Mouse (Mus musculus): ENCODE measurements around the gene Syndig1. TPM values are rescaled to one million over a fixed set of nuclear protein-coding genes. Genes with fewer than 3 reads are reported as not detected.

Gene Syndig1
- polyA plus RNA-seq, 1 experiment, result not detected

DNA sequence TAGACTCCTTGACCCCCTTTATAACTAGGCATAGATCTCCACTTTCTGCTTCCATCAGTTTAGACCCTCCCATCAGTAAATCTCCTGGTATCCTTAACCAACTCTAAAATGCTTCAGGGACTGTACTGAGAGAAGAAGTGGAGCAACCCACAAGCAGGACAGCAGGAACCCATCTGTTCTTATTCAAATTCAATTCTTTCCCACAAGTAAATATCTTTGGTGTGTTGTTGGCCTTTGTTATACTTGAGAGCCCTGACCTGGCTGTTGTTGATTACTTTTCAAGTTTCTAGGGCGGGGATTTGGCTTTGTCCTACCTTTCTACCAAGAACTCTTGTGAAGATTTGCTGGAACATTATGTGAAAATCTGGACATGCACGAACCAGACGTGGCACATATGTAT, 77.7 kb downstream of the Syndig1 start:
- no peaks in the 10 kb centered on the region for H3K27me3 ChIP-seq (replicated peaks)
- no peaks in the 10 kb centered on the region for H3K4me1 ChIP-seq
- TF ChIP-seq GATA1 (IDR thresholded peaks at IDR 0.05; ENCODE audit: borderline replicate concordance, low read length) (no peak), FLI1 (IDR thresholded peaks at IDR 0.05; ENCODE audit: low read length) (no peak)
- peaks cover 19% of the 10 kb centered on the region for H3K9me3 ChIP-seq
- no peak overlapping the region for H3K4me3 ChIP-seq (replicated peaks)
- H3K36me3 ChIP-seq (replicated peaks; ENCODE audit: low read length), result no peaks in the 10 kb centered on the region

DNA sequence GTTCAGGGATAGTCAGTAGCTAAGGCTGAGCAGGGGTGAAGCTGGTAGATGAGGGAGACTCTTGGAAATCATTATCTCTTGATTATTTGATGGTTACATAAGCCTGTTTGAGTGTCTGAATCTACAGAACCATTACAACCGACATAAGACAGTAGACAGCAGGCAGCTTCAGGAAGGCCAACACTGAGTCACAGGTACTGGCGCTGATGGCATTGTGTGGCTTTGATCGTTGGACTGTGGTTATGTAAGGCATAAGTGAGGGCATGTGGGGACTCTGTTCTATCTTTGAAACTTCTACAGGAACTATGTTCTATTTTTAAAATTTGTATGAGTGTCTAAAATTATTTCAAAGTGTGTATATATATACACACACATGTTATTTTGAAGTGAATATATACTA, 88.2 kb downstream of the Syndig1 start:
- TF ChIP-seq FLI1 (IDR thresholded peaks at IDR 0.05; ENCODE audit: low read length), result no peak
- TF ChIP-seq GATA1 (IDR thresholded peaks at IDR 0.05; ENCODE audit: borderline replicate concordance, low read length), result no peak
- peaks cover 5% of the 10 kb centered on the region; the same call in 1 of the 2 replicates for H3K9me3 ChIP-seq
- no peaks in the 10 kb centered on the region for H3K27me3 ChIP-seq (replicated peaks)
- H3K36me3 ChIP-seq (replicated peaks; ENCODE audit: low read length), result no peaks in the 10 kb centered on the region
- no peaks in the 10 kb centered on the region for H3K4me1 ChIP-seq
- H3K4me3 ChIP-seq (replicated peaks), result no peak overlapping the region

DNA sequence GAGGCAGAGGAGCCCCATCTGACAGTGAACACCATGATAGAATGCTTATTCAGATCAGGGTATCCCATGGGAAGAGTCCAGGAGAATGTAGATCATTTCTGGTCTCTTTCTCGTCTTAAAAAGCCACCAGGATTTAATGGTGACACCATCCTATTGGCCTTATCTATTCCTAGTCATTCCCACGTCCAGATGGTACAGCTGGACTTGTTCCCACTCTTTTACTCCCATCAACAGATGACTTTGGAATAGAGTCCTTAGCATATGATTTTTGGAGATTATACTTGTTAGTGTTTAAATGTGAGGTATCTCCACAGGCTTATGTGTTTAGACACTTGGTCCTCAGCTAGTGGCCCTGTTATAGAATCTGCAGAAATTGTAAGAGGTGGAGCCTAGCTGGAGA, 94.5 kb downstream of the Syndig1 start:
- Histone ChIP-seq H3K4me1 (no peaks in the 10 kb centered on the region), H3K36me3 (replicated peaks; ENCODE audit: low read length) (no peaks in the 10 kb centered on the region), H3K4me3 (replicated peaks) (no peak overlapping the region), H3K27me3 (replicated peaks) (no peaks in the 10 kb centered on the region), H3K9me3 (peaks cover 18% of the 10 kb centered on the region; the same call in 1 of the 2 replicates)
- no peak for TF ChIP-seq FLI1 (IDR thresholded peaks at IDR 0.05; ENCODE audit: low read length)
- no peak for TF ChIP-seq GATA1 (IDR thresholded peaks at IDR 0.05; ENCODE audit: borderline replicate concordance, low read length)

- peaks cover 33% of the 10 kb centered on the region for H3K9me3 ChIP-seq
- H3K27me3 ChIP-seq (replicated peaks), result no peaks in the 10 kb centered on the region
These were observed 96.9 kb downstream of the Syndig1 start for GRCm38 (mm10) chr2:149925911-149926310.

GRCm38 (mm10) chr2:149927001-149927400, 98.0 kb downstream of the Syndig1 start:
- Histone ChIP-seq H3K27me3 (replicated peaks) (no peaks in the 10 kb centered on the region), H3K9me3 (peaks cover 39% of the 10 kb centered on the region), H3K4me3 (replicated peaks) (no peak overlapping the region), H3K4me1 (no peaks in the 10 kb centered on the region), H3K36me3 (replicated peaks; ENCODE audit: low read length) (no peaks in the 10 kb centered on the region)
- TF ChIP-seq FLI1 (IDR thresholded peaks at IDR 0.05; ENCODE audit: low read length) (no peak), GATA1 (IDR thresholded peaks at IDR 0.05; ENCODE audit: borderline replicate concordance, low read length) (no peak)

More at GRCm38 (mm10) chr2:149925911-149926310, 96.9 kb downstream of the Syndig1 start:
- no peaks in the 10 kb centered on the region for H3K36me3 ChIP-seq (replicated peaks; ENCODE audit: low read length)
- TF ChIP-seq GATA1 (IDR thresholded peaks at IDR 0.05; ENCODE audit: borderline replicate concordance, low read length) (no peak), FLI1 (IDR thresholded peaks at IDR 0.05; ENCODE audit: low read length) (no peak)
- H3K4me3 ChIP-seq (replicated peaks), result no peak overlapping the region
- H3K4me1 ChIP-seq, result no peaks in the 10 kb centered on the region

DNA sequence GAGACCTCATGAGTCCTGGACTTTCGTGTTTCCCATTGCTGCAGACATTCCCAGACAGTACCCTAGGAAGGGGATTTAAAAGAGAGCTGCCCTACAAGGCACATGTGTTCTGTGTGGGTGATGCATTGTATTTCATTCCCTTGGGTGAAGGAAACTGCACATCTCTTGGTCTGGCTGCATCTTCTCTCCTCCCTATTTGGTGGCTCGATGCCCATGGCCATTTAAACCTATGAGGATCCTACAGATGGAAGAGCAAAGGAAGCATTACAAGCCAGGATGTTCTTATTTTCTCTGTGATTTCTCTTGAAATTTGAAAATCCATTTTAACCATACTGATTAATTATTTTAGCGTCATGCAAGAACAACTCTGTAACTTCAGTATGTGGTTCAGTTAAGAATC, 98.5 kb downstream of the Syndig1 start:
- TF ChIP-seq GATA1 (IDR thresholded peaks at IDR 0.05; ENCODE audit: borderline replicate concordance, low read length) (no peak), FLI1 (IDR thresholded peaks at IDR 0.05; ENCODE audit: low read length) (no peak)
- H3K4me1 ChIP-seq, result no peaks in the 10 kb centered on the region
- peaks cover 42% of the 10 kb centered on the region for H3K9me3 ChIP-seq
- no peaks in the 10 kb centered on the region for H3K36me3 ChIP-seq (replicated peaks; ENCODE audit: low read length)
- no peaks in the 10 kb centered on the region for H3K27me3 ChIP-seq (replicated peaks)
- no peak overlapping the region for H3K4me3 ChIP-seq (replicated peaks)

- no peaks in the 10 kb centered on the region for H3K27me3 ChIP-seq (replicated peaks)
- peaks cover 49% of the 10 kb centered on the region for H3K9me3 ChIP-seq
- no peaks in the 10 kb centered on the region for H3K36me3 ChIP-seq (replicated peaks; ENCODE audit: low read length)
- H3K4me1 ChIP-seq, result no peaks in the 10 kb centered on the region
- TF ChIP-seq GATA1 (IDR thresholded peaks at IDR 0.05; ENCODE audit: borderline replicate concordance, low read length) (no peak), FLI1 (IDR thresholded peaks at IDR 0.05; ENCODE audit: low read length) (no peak)
- no peak overlapping the region for H3K4me3 ChIP-seq (replicated peaks)
These were observed 101.0 kb downstream of the Syndig1 start for GRCm38 (mm10) chr2:149929986-149930385.

- no peak for TF ChIP-seq GATA1 (IDR thresholded peaks at IDR 0.05; ENCODE audit: borderline replicate concordance, low read length)
- no peak for TF ChIP-seq FLI1 (IDR thresholded peaks at IDR 0.05; ENCODE audit: low read length)
- no peaks in the 10 kb centered on the region for H3K27me3 ChIP-seq (replicated peaks)
- peaks cover 52% of the 10 kb centered on the region for H3K9me3 ChIP-seq
- no peaks in the 10 kb centered on the region for H3K36me3 ChIP-seq (replicated peaks; ENCODE audit: low read length)
- H3K4me3 ChIP-seq (replicated peaks), result no peak overlapping the region
- no peaks in the 10 kb centered on the region for H3K4me1 ChIP-seq
These were observed 102.1 kb downstream of the Syndig1 start for GRCm38 (mm10) chr2:149931111-149931510.

GRCm38 (mm10) chr2:149932095-149932494, 103.1 kb downstream of the Syndig1 start:
- Histone ChIP-seq H3K9me3 (peaks cover 56% of the 10 kb centered on the region), H3K4me3 (replicated peaks) (no peak overlapping the region), H3K4me1 (no peaks in the 10 kb centered on the region), H3K27me3 (replicated peaks) (no peaks in the 10 kb centered on the region), H3K36me3 (replicated peaks; ENCODE audit: low read length) (no peaks in the 10 kb centered on the region)
- TF ChIP-seq FLI1 (IDR thresholded peaks at IDR 0.05; ENCODE audit: low read length) (no peak), GATA1 (IDR thresholded peaks at IDR 0.05; ENCODE audit: borderline replicate concordance, low read length) (no peak)

DNA sequence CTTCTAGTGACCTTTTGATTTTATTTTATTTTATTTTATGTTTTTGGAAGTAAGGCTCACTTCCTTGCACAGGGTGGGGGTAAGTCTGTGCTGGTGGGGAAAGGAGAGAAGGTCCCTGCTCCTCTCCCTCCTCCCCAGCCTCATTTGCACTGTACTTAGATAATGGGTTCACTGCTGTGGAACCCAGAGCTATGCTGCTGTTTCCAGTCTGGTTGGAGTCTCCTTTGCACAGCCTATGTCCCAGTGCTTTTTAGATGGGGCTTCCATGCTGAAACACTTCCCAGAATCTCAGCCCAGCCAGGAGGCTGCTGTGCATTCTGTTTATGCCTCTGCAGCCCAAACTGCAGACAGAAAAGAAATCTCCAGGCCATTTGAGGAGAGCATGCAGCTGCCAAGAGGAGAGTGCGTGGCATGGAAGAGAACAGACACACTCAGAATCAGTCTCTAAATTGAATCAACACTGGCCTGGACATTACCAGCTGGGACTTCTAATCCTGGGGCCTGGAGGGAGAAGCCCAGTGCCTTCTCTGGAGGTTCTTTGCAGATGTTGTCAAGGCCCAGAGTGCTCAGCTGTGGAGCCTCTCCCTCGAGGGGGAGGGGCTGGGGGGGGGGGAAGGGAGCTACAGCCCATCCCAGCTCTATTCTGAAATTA, 104.4 kb downstream of the Syndig1 start:
- Histone ChIP-seq H3K36me3 (replicated peaks; ENCODE audit: low read length) (no peaks in the 10 kb centered on the region), H3K9me3 (peaks cover 50% of the 10 kb centered on the region), H3K4me1 (no peaks in the 10 kb centered on the region), H3K4me3 (replicated peaks) (no peak overlapping the region), H3K27me3 (replicated peaks) (no peaks in the 10 kb centered on the region)
- no peak for TF ChIP-seq GATA1 (IDR thresholded peaks at IDR 0.05; ENCODE audit: borderline replicate concordance, low read length)
- no peak for TF ChIP-seq FLI1 (IDR thresholded peaks at IDR 0.05; ENCODE audit: low read length)
